In genomic region chr17:34437606-34438005, GRCm38 (mm10) we compare ENCODE assay signal across 27 mouse cellular contexts. TPM values are rescaled to one million over a fixed set of nuclear protein-coding genes. Genes with fewer than 3 reads are reported as not detected.
A peak's percentile ranks its signal among the peaks of the same experiment; 100 is the strongest.
DNase-seq lines count a peak whose midpoint lies in the region; TF ChIP-seq lines count a peak whose summit lies in the region.
"Had no signal": no experiment of that assay in that cellular context is flagged by ENCODE, and none has a peak within 500 bp of the region (broad histone marks: within the 10 kb centered on the region; RNA-seq: fewer than 3 reads in every experiment).

No protein-coding gene starts in this region.

- DNase-seq in kidney, adult 2 months = no peak
- no peak for DNase-seq in kidney, adult 8-10 months
- peak; percentile 25 for DNase-seq in 416B (ENCODE audit: low read depth)
- DNase-seq in brain, adult 2 months (ENCODE audit: low read depth, low spot score) = peak; percentile 35
- DNase-seq in layer of hippocampus, postnatal 25 days (ENCODE audit: extremely low spot score in 1 of 2, low spot score in 1 of 2) = no peak
- no peak for DNase-seq in kidney, adult 18-20 months
- no peak for DNase-seq in heart, adult 18-20 months
- DNase-seq: adrenal gland, adult 2 months; cerebellum, postnatal 10 days; embryo, embryonic 11 days; gastrocnemius, adult 2 months; right cerebral cortex, adult 18-20 months; thymus, postnatal 14 days had no signal

- H3K36me3 ChIP-seq in kidney, adult 2 months (ENCODE audit: control insufficient read depth, insufficient read depth, low read length) = no peaks in the 10 kb centered on the region
- H3K36me3 ChIP-seq in macrophage (ENCODE audit: inconsistent target) = no peaks in the 10 kb centered on the region
- H3K36me3 ChIP-seq: forebrain, embryonic 10.5 days; hindbrain, embryonic 15.5 days; limb, embryonic 13.5 days; lung, embryonic 15.5 days had no signal

- no peak for TF ChIP-seq CTCF in kidney, adult 2 months (conservative IDR thresholded peaks at IDR 0.05; ENCODE audit: insufficient read depth, insufficient read length, low read depth, low read length)

- H3K79me2 ChIP-seq in macrophage (ENCODE audit: inconsistent target) = no peaks in the 10 kb centered on the region

- TF ChIP-seq POLR2A in kidney, adult 2 months (IDR thresholded peaks at IDR 0.05; ENCODE audit: low read depth, low read length) = no peak

- WGBS in kidney, adult 2 months = 21% methylated on average over 7 of the region's 7 CpGs
- WGBS in macrophage (ENCODE audit: missing documents) = 3% methylated on average over 7 of the region's 7 CpGs

- H3K27ac ChIP-seq in kidney, adult 2 months (ENCODE audit: insufficient read depth, low read depth, low read length) = peak overlapping the region; percentile 51
- peak overlapping the region; percentile 75 for H3K27ac ChIP-seq in macrophage
- H3K27ac ChIP-seq: forebrain, embryonic 10.5 days; gastrocnemius, adult 2 months; hindbrain, embryonic 15.5 days; limb, embryonic 13.5 days; lung, embryonic 15.5 days; stomach, postnatal 0 days had no signal

- no peaks in the 10 kb centered on the region for H3K4me1 ChIP-seq in kidney, adult 2 months (ENCODE audit: control insufficient read depth, insufficient read depth, low read length)
- H3K4me1 ChIP-seq: forebrain, embryonic 10.5 days; hindbrain, embryonic 15.5 days; limb, embryonic 13.5 days; lung, embryonic 15.5 days had no signal

- no peak overlapping the region for H3K4me3 ChIP-seq in kidney, adult 2 months (ENCODE audit: insufficient read depth, low read depth, low read length)
- no peak overlapping the region for H3K4me3 ChIP-seq in macrophage (ENCODE audit: inconsistent target)
- H3K4me3 ChIP-seq: forebrain, embryonic 10.5 days; gastrocnemius, adult 2 months; heart, adult 2 months; hindbrain, embryonic 15.5 days; limb, embryonic 13.5 days; lung, embryonic 15.5 days had no signal

- H3K27me3 ChIP-seq in kidney, adult 2 months (replicated peaks; ENCODE audit: control insufficient read depth, insufficient read depth, low read length) = no peaks in the 10 kb centered on the region
- H3K27me3 ChIP-seq: hindbrain, embryonic 15.5 days; limb, embryonic 13.5 days; lung, embryonic 15.5 days had no signal

RNA-seq across cellular contexts. Expression of gene BC051142, which starts 39.0 kb away (rescaled TPM):
- 0.22 and 1.3 TPM in 2 replicates for polyA plus RNA-seq in kidney, adult 2 months (2012; rRNA removed)
- total RNA-seq in macrophage (2018; cell fraction: chromatin; rRNA removed) = 1 to 10 TPM in 23 of 26 experiments, under 1 TPM in 2, not detected in 1; 0.75 to 4.5 (median 1.7) TPM
- under 1 TPM in 6 of 26 experiments, not detected in 20; 0.17 to 0.55 (median 0.25) TPM for total RNA-seq in macrophage (2018; cell fraction: cytosol; rRNA removed)
- 1 to 10 TPM in 5 of 26 experiments, under 1 TPM in 9, not detected in 12; 0.51 to 2.2 (median 0.88) TPM for total RNA-seq in macrophage (2018; cell fraction: nucleus; rRNA removed)
- polyA plus RNA-seq in macrophage (2018) = 0.40 TPM in 1 of 3 replicates, not detected in the others
- total RNA-seq in layer of hippocampus, postnatal 25 days (2021) = 1 to 10 TPM; 3.3 to 4.0 TPM
- total RNA-seq in heart, adult 18-20 months (2021) = not detected
- total RNA-seq: heart, adult 2 months; heart, postnatal 36 days had no signal
- polyA plus RNA-seq: heart, embryonic 14.5 days had no signal

RNA-seq across cellular contexts. Expression of gene Btnl4, which starts 39.5 kb away (rescaled TPM):
- polyA plus RNA-seq in kidney, adult 2 months (2012; rRNA removed) = not detected in 2 replicates
- total RNA-seq in macrophage (2018; cell fraction: chromatin; rRNA removed) = not detected
- under 1 TPM in 1 of 26 experiments, not detected in 25; 0.09 TPM for total RNA-seq in macrophage (2018; cell fraction: cytosol; rRNA removed)
- total RNA-seq in macrophage (2018; cell fraction: nucleus; rRNA removed) = under 1 TPM in 1 of 26 experiments, not detected in 25; 0.60 TPM
- 0.16 TPM in 1 of 3 replicates, not detected in the others for polyA plus RNA-seq in macrophage (2018)
- total RNA-seq in layer of hippocampus, postnatal 25 days (2021) = not detected
- not detected for total RNA-seq in heart, adult 18-20 months (2021)
- total RNA-seq: adrenal gland, adult 2 months; gastrocnemius, adult 2 months; heart, adult 2 months; heart, postnatal 36 days; layer of hippocampus, postnatal 14 days; left cerebral cortex, postnatal 14 days; midbrain, postnatal 0 days had no signal
- polyA plus RNA-seq: brain, embryonic 14.5 days; embryonic facial prominence, embryonic 14.5 days; forebrain, embryonic 10.5 days; heart, adult 2 months; heart, embryonic 14.5 days; hindbrain, embryonic 15.5 days; limb, embryonic 13.5 days; lung, embryonic 15.5 days; midbrain, postnatal 0 days had no signal

Comparison
In these comparisons a context has a peak if more than half of its experiments do, and no peak if none do; other contexts are left out.
1. DNase-seq: peak in 416B (single experiment) and brain, adult 2 months (single experiment); none in kidney, adult 2 months (single experiment), kidney, adult 8-10 months (0 of 2), layer of hippocampus, postnatal 25 days (0 of 2), kidney, adult 18-20 months (single experiment) and heart, adult 18-20 months (0 of 2).